Mouse (Mus musculus): ENCODE measurements at regions not wholly inside any gene's neighbourhood (a gene's known extent, or its start where the extent isn't known, plus 50 kb on each side); places are given as distances from the start of the nearest gene placed in this dataset.

- no peak for ATAC-seq
- no peak overlapping the region for H3K4me2 ChIP-seq (ENCODE audit: low read length)
- H3K4me1 ChIP-seq (ENCODE audit: control insufficient read depth, insufficient read depth, low read length), result no peaks in the 10 kb centered on the region
Measured at GRCm38 (mm10) chr3:54487844-54488243, 126.9 kb downstream of the Postn start.

GRCm38 (mm10) chr3:54490249-54490900, 129.5 kb downstream of the Postn start:
- WGBS, result 88% methylated on average over 5 of the region's 5 CpGs
- Histone ChIP-seq H3K27ac (ENCODE audit: low read depth, low read length) (no peak overlapping the region), H3K9me3 (replicated peaks; ENCODE audit: control insufficient read depth, low read length) (no peaks in the 10 kb centered on the region), H3K4me1 (ENCODE audit: control insufficient read depth, insufficient read depth, low read length) (no peaks in the 10 kb centered on the region), H3K27me3 (replicated peaks; ENCODE audit: control insufficient read depth, insufficient read depth, low read length) (no peaks in the 10 kb centered on the region), H3K4me3 (ENCODE audit: low read depth, low read length) (no peak overlapping the region), H3K4me2 (ENCODE audit: low read length) (no peak overlapping the region), H3K9ac (ENCODE audit: low read length) (no peak overlapping the region), H3K36me3 (ENCODE audit: control insufficient read depth, insufficient read depth, low read length) (no peaks in the 10 kb centered on the region)
- no peak for DNase-seq (ENCODE audit: low spot score)
- no peak for ATAC-seq

More at GRCm38 (mm10) chr3:54487844-54488243, 126.9 kb downstream of the Postn start:
- Histone ChIP-seq H3K9me3 (replicated peaks; ENCODE audit: control insufficient read depth, low read length) (no peaks in the 10 kb centered on the region), H3K27me3 (replicated peaks; ENCODE audit: control insufficient read depth, insufficient read depth, low read length) (no peaks in the 10 kb centered on the region), H3K9ac (ENCODE audit: low read length) (no peak overlapping the region), H3K4me3 (ENCODE audit: low read depth, low read length) (no peak overlapping the region), H3K36me3 (ENCODE audit: control insufficient read depth, insufficient read depth, low read length) (no peaks in the 10 kb centered on the region), H3K27ac (ENCODE audit: low read depth, low read length) (no peak overlapping the region)
- WGBS, result 70% methylated on average over 4 of the region's 4 CpGs
- no peak for DNase-seq (ENCODE audit: low spot score)

GRCm38 (mm10) chr3:54493567-54493966, 132.7 kb downstream of the Postn start:
- H3K9ac ChIP-seq (ENCODE audit: low read length), result no peak overlapping the region
- no peak for DNase-seq (ENCODE audit: low spot score)
- no peaks in the 10 kb centered on the region for H3K27me3 ChIP-seq (replicated peaks; ENCODE audit: control insufficient read depth, insufficient read depth, low read length)
- no peak overlapping the region for H3K4me2 ChIP-seq (ENCODE audit: low read length)
- H3K4me3 ChIP-seq (ENCODE audit: low read depth, low read length), result no peak overlapping the region
- H3K27ac ChIP-seq (ENCODE audit: low read depth, low read length), result no peak overlapping the region
- no peaks in the 10 kb centered on the region for H3K9me3 ChIP-seq (replicated peaks; ENCODE audit: control insufficient read depth, low read length)
- ATAC-seq, result no peak
- 90% methylated on average over 3 of the region's 3 CpGs for WGBS
- no peaks in the 10 kb centered on the region for H3K4me1 ChIP-seq (ENCODE audit: control insufficient read depth, insufficient read depth, low read length)
- no peaks in the 10 kb centered on the region for H3K36me3 ChIP-seq (ENCODE audit: control insufficient read depth, insufficient read depth, low read length)

GRCm38 (mm10) chr3:54504997-54505396, 144.1 kb downstream of the Postn start:
- ATAC-seq (no peak), DNase-seq (ENCODE audit: low spot score) (no peak)
- Histone ChIP-seq H3K27me3 (replicated peaks; ENCODE audit: control insufficient read depth, insufficient read depth, low read length) (no peaks in the 10 kb centered on the region), H3K4me1 (ENCODE audit: control insufficient read depth, insufficient read depth, low read length) (no peaks in the 10 kb centered on the region), H3K27ac (ENCODE audit: low read depth, low read length) (no peak overlapping the region), H3K4me2 (ENCODE audit: low read length) (no peak overlapping the region), H3K4me3 (ENCODE audit: low read depth, low read length) (no peak overlapping the region), H3K9ac (ENCODE audit: low read length) (no peak overlapping the region), H3K9me3 (replicated peaks; ENCODE audit: control insufficient read depth, low read length) (no peaks in the 10 kb centered on the region), H3K36me3 (ENCODE audit: control insufficient read depth, insufficient read depth, low read length) (no peaks in the 10 kb centered on the region)
- 76% methylated on average over 3 of the region's 3 CpGs for WGBS

- H3K4me2 ChIP-seq (ENCODE audit: low read length), result no peak overlapping the region
Measured at GRCm38 (mm10) chr3:54507575-54507974, 146.7 kb downstream of the Postn start.

GRCm38 (mm10) chr3:54508906-54509305, 148.0 kb downstream of the Postn start:
- H3K9me3 ChIP-seq (replicated peaks; ENCODE audit: control insufficient read depth, low read length), result no peaks in the 10 kb centered on the region
- no peak overlapping the region for H3K4me2 ChIP-seq (ENCODE audit: low read length)
- no peak for ATAC-seq
- no peaks in the 10 kb centered on the region for H3K4me1 ChIP-seq (ENCODE audit: control insufficient read depth, insufficient read depth, low read length)
- WGBS, result 86% methylated on average over 5 of the region's 5 CpGs
- no peaks in the 10 kb centered on the region for H3K27me3 ChIP-seq (replicated peaks; ENCODE audit: control insufficient read depth, insufficient read depth, low read length)
- H3K27ac ChIP-seq (ENCODE audit: low read depth, low read length), result no peak overlapping the region
- H3K4me3 ChIP-seq (ENCODE audit: low read depth, low read length), result no peak overlapping the region
- no peaks in the 10 kb centered on the region for H3K36me3 ChIP-seq (ENCODE audit: control insufficient read depth, insufficient read depth, low read length)
- no peak for DNase-seq (ENCODE audit: low spot score)
- no peak overlapping the region for H3K9ac ChIP-seq (ENCODE audit: low read length)

More at GRCm38 (mm10) chr3:54507575-54507974, 146.7 kb downstream of the Postn start:
- Histone ChIP-seq H3K9ac (ENCODE audit: low read length) (no peak overlapping the region), H3K36me3 (ENCODE audit: control insufficient read depth, insufficient read depth, low read length) (no peaks in the 10 kb centered on the region), H3K4me3 (ENCODE audit: low read depth, low read length) (no peak overlapping the region), H3K27ac (ENCODE audit: low read depth, low read length) (no peak overlapping the region), H3K9me3 (replicated peaks; ENCODE audit: control insufficient read depth, low read length) (no peaks in the 10 kb centered on the region), H3K27me3 (replicated peaks; ENCODE audit: control insufficient read depth, insufficient read depth, low read length) (no peaks in the 10 kb centered on the region), H3K4me1 (ENCODE audit: control insufficient read depth, insufficient read depth, low read length) (no peaks in the 10 kb centered on the region)
- 89% methylated on average over 1 of the region's 1 CpGs for WGBS
- DNase-seq (ENCODE audit: low spot score), result no peak
- ATAC-seq, result no peak

- Histone ChIP-seq H3K9me3 (replicated peaks; ENCODE audit: control insufficient read depth, low read length) (no peaks in the 10 kb centered on the region), H3K4me3 (ENCODE audit: low read depth, low read length) (no peak overlapping the region), H3K4me2 (ENCODE audit: low read length) (no peak overlapping the region), H3K27me3 (replicated peaks; ENCODE audit: control insufficient read depth, insufficient read depth, low read length) (no peaks in the 10 kb centered on the region), H3K9ac (ENCODE audit: low read length) (no peak overlapping the region), H3K36me3 (ENCODE audit: control insufficient read depth, insufficient read depth, low read length) (no peaks in the 10 kb centered on the region), H3K27ac (ENCODE audit: low read depth, low read length) (no peak overlapping the region), H3K4me1 (ENCODE audit: control insufficient read depth, insufficient read depth, low read length) (no peaks in the 10 kb centered on the region)
- WGBS, result 88% methylated on average over 3 of the region's 3 CpGs
- no peak for DNase-seq (ENCODE audit: low spot score)
- ATAC-seq, result no peak
Measured at GRCm38 (mm10) chr3:54517251-54517650, 156.3 kb downstream of the Postn start.

- Histone ChIP-seq H3K4me3 (ENCODE audit: low read depth, low read length) (no peak overlapping the region), H3K36me3 (ENCODE audit: control insufficient read depth, insufficient read depth, low read length) (no peaks in the 10 kb centered on the region), H3K4me1 (ENCODE audit: control insufficient read depth, insufficient read depth, low read length) (no peaks in the 10 kb centered on the region), H3K27me3 (replicated peaks; ENCODE audit: control insufficient read depth, insufficient read depth, low read length) (no peaks in the 10 kb centered on the region), H3K27ac (ENCODE audit: low read depth, low read length) (no peak overlapping the region), H3K9ac (ENCODE audit: low read length) (no peak overlapping the region), H3K9me3 (replicated peaks; ENCODE audit: control insufficient read depth, low read length) (no peaks in the 10 kb centered on the region), H3K4me2 (ENCODE audit: low read length) (no peak overlapping the region)
- DNase-seq (ENCODE audit: low spot score) (no peak), ATAC-seq (no peak)
- 99% methylated on average over 2 of the region's 2 CpGs for WGBS
Measured at GRCm38 (mm10) chr3:54522716-54523115, 161.8 kb downstream of the Postn start.

- Histone ChIP-seq H3K27ac (ENCODE audit: low read depth, low read length) (no peak overlapping the region), H3K4me3 (ENCODE audit: low read depth, low read length) (no peak overlapping the region), H3K4me1 (ENCODE audit: control insufficient read depth, insufficient read depth, low read length) (no peaks in the 10 kb centered on the region), H3K9me3 (replicated peaks; ENCODE audit: control insufficient read depth, low read length) (no peaks in the 10 kb centered on the region), H3K9ac (ENCODE audit: low read length) (no peak overlapping the region), H3K4me2 (ENCODE audit: low read length) (no peak overlapping the region), H3K27me3 (replicated peaks; ENCODE audit: control insufficient read depth, insufficient read depth, low read length) (no peaks in the 10 kb centered on the region), H3K36me3 (ENCODE audit: control insufficient read depth, insufficient read depth, low read length) (no peaks in the 10 kb centered on the region)
- WGBS, result 72% methylated on average over 4 of the region's 4 CpGs
- DNase-seq (ENCODE audit: low spot score) (no peak), ATAC-seq (no peak)
Measured at GRCm38 (mm10) chr3:54526618-54527017, 165.7 kb downstream of the Postn start.

Measured in forebrain, embryonic 14.5 days (tissue).